Mouse (Mus musculus): ENCODE results near the gene Gm26620. TPM values are rescaled to one million over a fixed set of nuclear protein-coding genes. Genes with fewer than 3 reads are reported as not detected.
A peak's percentile ranks its signal among the peaks of the same experiment; 100 is the strongest.

The Gm26620 gene
- polyA plus RNA-seq, 1 experiment, result 0.81 TPM

DNA sequence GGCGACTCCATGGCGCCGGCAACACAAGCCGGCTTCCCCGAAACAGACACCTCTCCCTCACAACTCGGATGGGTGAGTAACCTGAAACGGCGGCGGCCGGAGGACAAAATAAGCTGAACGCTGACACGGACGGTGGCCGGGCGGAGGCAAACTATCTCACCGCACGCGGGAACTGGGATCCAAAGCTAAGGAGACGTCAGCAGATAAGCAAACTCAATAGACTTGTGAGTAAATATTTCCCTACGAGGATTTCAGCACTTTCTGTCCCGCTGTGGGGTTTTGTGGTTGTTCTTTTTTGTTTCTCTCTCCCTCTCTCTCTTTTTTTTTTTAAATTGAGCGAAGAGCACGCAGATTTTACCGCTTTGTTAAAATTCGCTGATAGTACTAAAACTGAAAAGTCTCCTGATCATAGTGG is 17.2 kb upstream of the Gm26620 start, which contains the start of gene Atf6:
Gene Atf6 (minus strand): TSS at position 81 of the 415 bp plus-strand sequence.
- H3K4me3 ChIP-seq (ENCODE audit: insufficient read depth, low read length), result peak within 1 kb of the TSS; percentile 89
- H3K4me1 ChIP-seq (ENCODE audit: control insufficient read depth, insufficient read depth, low read length), result no peaks in the 10 kb centered on the region; the same call in 1 of the 2 replicates
- TF ChIP-seq POLR2A (IDR thresholded peaks at IDR 0.05; ENCODE audit: extremely low read depth, insufficient read depth, low read length) (peak; percentile 52; the same call in 1 of the 2 replicates), CTCF (IDR thresholded peaks at IDR 0.05; ENCODE audit: extremely low read depth, insufficient read depth, low read length) (no peak)
- peak within 1 kb of the TSS; percentile 32 for H3K27ac ChIP-seq (ENCODE audit: insufficient read depth, low read length)

GRCm38 (mm10) chr1:170868107-170868904 is 16.6 kb upstream of the Gm26620 start:
- H3K4me3 ChIP-seq (ENCODE audit: insufficient read depth, low read length), result peak overlapping the region; percentile 89
- TF ChIP-seq CTCF (IDR thresholded peaks at IDR 0.05; ENCODE audit: extremely low read depth, insufficient read depth, low read length) (no peak), POLR2A (IDR thresholded peaks at IDR 0.05; ENCODE audit: extremely low read depth, insufficient read depth, low read length) (no peak)
- no peak overlapping the region for H3K27ac ChIP-seq (ENCODE audit: insufficient read depth, low read length)
- no peaks in the 10 kb centered on the region for H3K4me1 ChIP-seq (ENCODE audit: control insufficient read depth, insufficient read depth, low read length)

DNA sequence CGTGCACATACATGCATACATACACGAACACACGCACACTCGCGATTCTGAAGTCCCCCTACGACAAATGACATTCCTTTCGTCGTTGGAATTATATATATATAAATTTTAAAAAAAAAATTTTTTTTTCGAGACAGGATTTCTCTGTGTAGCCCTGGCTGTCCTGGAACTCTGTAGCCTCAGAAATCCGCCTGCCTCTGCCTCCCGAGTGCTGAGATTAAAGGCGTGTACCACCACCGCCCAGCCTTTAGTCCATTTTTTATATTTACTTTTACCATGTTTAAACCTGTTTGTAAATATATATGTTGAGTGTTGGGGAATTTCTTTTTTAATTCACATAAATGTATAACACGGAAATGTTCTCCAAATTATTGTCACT is 16.0 kb upstream of the Gm26620 start:
- Histone ChIP-seq H3K27ac (ENCODE audit: insufficient read depth, low read length) (no peak overlapping the region), H3K4me3 (ENCODE audit: insufficient read depth, low read length) (peak overlapping the region; percentile 80), H3K4me1 (ENCODE audit: control insufficient read depth, insufficient read depth, low read length) (peaks cover 1% of the 10 kb centered on the region; the same call in 1 of the 2 replicates)
- TF ChIP-seq POLR2A (IDR thresholded peaks at IDR 0.05; ENCODE audit: extremely low read depth, insufficient read depth, low read length) (no peak), CTCF (IDR thresholded peaks at IDR 0.05; ENCODE audit: extremely low read depth, insufficient read depth, low read length) (no peak)

- TF ChIP-seq CTCF (IDR thresholded peaks at IDR 0.05; ENCODE audit: extremely low read depth, insufficient read depth, low read length) (no peak), POLR2A (IDR thresholded peaks at IDR 0.05; ENCODE audit: extremely low read depth, insufficient read depth, low read length) (no peak)
- no peak overlapping the region for H3K27ac ChIP-seq (ENCODE audit: insufficient read depth, low read length)
Observed at GRCm38 (mm10) chr1:170871402-170871801, 13.5 kb upstream of the Gm26620 start.

DNA sequence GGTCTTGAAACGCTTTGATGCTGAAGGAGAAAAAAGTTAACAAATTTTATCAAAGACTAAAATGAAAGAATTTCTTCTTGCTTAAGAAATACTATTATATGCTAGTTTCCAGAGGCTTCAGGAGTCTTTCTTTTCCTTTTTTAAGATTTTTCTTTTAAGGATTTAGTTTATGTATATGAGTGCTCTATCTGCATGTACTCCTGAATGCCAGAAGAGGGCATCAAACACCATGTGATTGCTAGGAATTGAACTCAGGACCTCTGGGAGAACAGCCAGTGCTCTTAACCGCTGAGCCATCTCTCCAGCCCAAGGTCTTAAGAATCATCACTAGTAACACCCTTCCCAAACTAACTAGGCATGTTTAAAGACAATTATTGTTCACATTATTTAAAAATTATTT is 12.9 kb upstream of the Gm26620 start:
- TF ChIP-seq CTCF (IDR thresholded peaks at IDR 0.05; ENCODE audit: extremely low read depth, insufficient read depth, low read length) (no peak), POLR2A (IDR thresholded peaks at IDR 0.05; ENCODE audit: extremely low read depth, insufficient read depth, low read length) (no peak)
- H3K4me3 ChIP-seq (ENCODE audit: insufficient read depth, low read length), result no peak overlapping the region
- H3K27ac ChIP-seq (ENCODE audit: insufficient read depth, low read length), result no peak overlapping the region
- peaks cover 1% of the 10 kb centered on the region; the same call in 1 of the 2 replicates for H3K4me1 ChIP-seq (ENCODE audit: control insufficient read depth, insufficient read depth, low read length)

More at GRCm38 (mm10) chr1:170871402-170871801, 13.5 kb upstream of the Gm26620 start:
- Histone ChIP-seq H3K4me3 (ENCODE audit: insufficient read depth, low read length) (no peak overlapping the region), H3K4me1 (ENCODE audit: control insufficient read depth, insufficient read depth, low read length) (peaks cover 1% of the 10 kb centered on the region; the same call in 1 of the 2 replicates)

DNA sequence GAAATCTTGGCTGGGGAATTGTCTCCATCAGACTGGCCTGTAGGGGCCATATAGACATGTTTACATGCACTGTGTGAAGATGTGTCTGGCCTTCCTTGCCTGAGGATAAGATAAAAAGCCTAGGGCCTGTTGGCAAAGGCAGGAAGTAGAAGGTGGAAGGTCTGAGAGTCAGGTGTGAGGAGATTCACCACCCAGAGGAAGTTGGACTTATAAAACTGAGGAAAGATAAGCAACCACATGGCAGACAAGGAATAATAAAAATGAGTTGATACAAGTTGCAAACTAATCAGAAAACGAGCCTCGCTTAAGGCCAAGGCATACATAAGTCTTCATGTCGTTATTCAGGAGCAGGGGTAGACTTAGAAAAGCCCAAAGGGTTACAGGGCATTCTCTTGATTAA is 9.2 kb upstream of the Gm26620 start:
- Histone ChIP-seq H3K27ac (ENCODE audit: insufficient read depth, low read length) (no peak overlapping the region), H3K4me3 (ENCODE audit: insufficient read depth, low read length) (no peak overlapping the region), H3K4me1 (ENCODE audit: control insufficient read depth, insufficient read depth, low read length) (peaks cover 1% of the 10 kb centered on the region; the same call in 1 of the 2 replicates)
- TF ChIP-seq POLR2A (IDR thresholded peaks at IDR 0.05; ENCODE audit: extremely low read depth, insufficient read depth, low read length) (no peak), CTCF (IDR thresholded peaks at IDR 0.05; ENCODE audit: extremely low read depth, insufficient read depth, low read length) (no peak)

DNA sequence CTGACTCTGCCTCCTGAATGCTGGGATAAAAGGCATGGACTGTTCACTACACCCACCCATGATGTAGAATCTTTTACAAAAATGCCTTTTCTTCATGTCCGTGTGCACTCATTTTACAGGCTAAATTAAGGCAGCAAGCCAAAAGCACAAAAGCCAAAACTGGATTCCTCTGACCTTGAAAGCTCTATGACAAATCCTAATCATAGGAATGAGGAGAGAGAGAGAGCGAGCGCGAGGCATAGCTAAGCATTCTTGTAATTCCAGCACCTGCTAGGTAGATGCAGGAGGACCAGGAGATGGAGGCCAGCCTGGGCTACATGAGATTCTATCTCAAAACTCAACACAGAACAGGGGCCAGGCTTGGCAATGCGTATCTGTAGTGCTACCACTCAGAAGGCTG is 8.0 kb upstream of the Gm26620 start:
- TF ChIP-seq POLR2A (IDR thresholded peaks at IDR 0.05; ENCODE audit: extremely low read depth, insufficient read depth, low read length) (no peak), CTCF (IDR thresholded peaks at IDR 0.05; ENCODE audit: extremely low read depth, insufficient read depth, low read length) (no peak)
- no peak overlapping the region for H3K4me3 ChIP-seq (ENCODE audit: insufficient read depth, low read length)
- H3K4me1 ChIP-seq (ENCODE audit: control insufficient read depth, insufficient read depth, low read length), result peaks cover 1% of the 10 kb centered on the region; the same call in 1 of the 2 replicates
- H3K27ac ChIP-seq (ENCODE audit: insufficient read depth, low read length), result no peak overlapping the region

DNA sequence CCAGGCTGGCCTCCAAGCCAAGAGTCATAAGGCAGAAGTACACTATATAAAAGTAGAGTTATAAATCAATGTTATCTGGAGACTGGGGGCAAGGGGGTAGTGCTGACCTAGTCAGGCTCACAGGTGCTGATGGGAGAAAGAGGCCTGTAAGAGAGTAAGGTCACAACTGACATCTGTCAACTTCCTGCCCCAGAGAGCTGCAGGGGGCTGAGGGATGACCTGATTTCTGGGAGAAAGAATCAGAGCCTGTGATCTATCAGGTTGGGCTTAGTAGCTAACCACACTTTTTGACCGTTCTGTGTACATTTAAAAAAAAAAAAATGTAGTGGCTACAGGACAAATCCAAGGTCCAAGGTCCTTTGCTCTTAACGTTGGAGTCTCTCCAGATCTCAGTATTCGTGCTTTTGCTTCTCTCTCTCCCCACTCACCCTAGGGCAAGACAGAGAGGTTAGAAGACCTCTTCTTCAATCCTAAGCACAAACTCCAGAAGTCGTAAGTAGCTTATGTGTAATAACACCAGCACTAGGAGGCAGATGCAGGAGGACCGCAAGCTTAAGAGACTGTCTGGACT is 1.9 kb upstream of the Gm26620 start:
- no peak for TF ChIP-seq POLR2A (IDR thresholded peaks at IDR 0.05; ENCODE audit: extremely low read depth, insufficient read depth, low read length)
- TF ChIP-seq CTCF (IDR thresholded peaks at IDR 0.05; ENCODE audit: extremely low read depth, insufficient read depth, low read length), result no peak
- Histone ChIP-seq H3K4me3 (ENCODE audit: insufficient read depth, low read length) (no peak overlapping the region), H3K4me1 (ENCODE audit: control insufficient read depth, insufficient read depth, low read length) (peaks cover 2% of the 10 kb centered on the region; the same call in 1 of the 2 replicates), H3K27ac (ENCODE audit: insufficient read depth, low read length) (no peak overlapping the region)

GRCm38 (mm10) chr1:170884390-170884789 is 475 bp upstream of the Gm26620 start:
- no peak for TF ChIP-seq POLR2A (IDR thresholded peaks at IDR 0.05; ENCODE audit: extremely low read depth, insufficient read depth, low read length)
- TF ChIP-seq CTCF (IDR thresholded peaks at IDR 0.05; ENCODE audit: extremely low read depth, insufficient read depth, low read length), result no peak
- H3K27ac ChIP-seq (ENCODE audit: insufficient read depth, low read length), result no peak overlapping the region

More at GRCm38 (mm10) chr1:170884390-170884789, 475 bp upstream of the Gm26620 start:
- H3K4me3 ChIP-seq (ENCODE audit: insufficient read depth, low read length), result peak overlapping the region; percentile 82
- peaks cover 2% of the 10 kb centered on the region; the same call in 1 of the 2 replicates for H3K4me1 ChIP-seq (ENCODE audit: control insufficient read depth, insufficient read depth, low read length)
